Mouse (Mus musculus) spleen, adult 18-20 months (tissue): ENCODE results near the gene Cox7b2.
"Not testable (repeated sequence)": the region's sequence is repeated elsewhere in the genome, so short reads cannot be mapped to it uniquely, and the experiment has no call there.

ENCODE experiments used
- DNase-seq, 2 experiments: peaks; one replicate each; pipeline ENCODE4 v3.0.0; 2022; ENCODE audit warnings: mixed read lengths in 2 of 2

Gene Cox7b2

GRCm38 (mm10) chr5:71548079-71548478 is at the start of gene Cox7b2:
Gene Cox7b2 (minus strand): TSS chr5:71548205.
- DNase-seq, result no peak

GRCm38 (mm10) chr5:71595321-71595720 is 47.3 kb upstream of the Cox7b2 start:
- DNase-seq, result no peak

GRCm38 (mm10) chr5:71593745-71594255 is 45.8 kb upstream of the Cox7b2 start:
- DNase-seq, result no peak

DNA sequence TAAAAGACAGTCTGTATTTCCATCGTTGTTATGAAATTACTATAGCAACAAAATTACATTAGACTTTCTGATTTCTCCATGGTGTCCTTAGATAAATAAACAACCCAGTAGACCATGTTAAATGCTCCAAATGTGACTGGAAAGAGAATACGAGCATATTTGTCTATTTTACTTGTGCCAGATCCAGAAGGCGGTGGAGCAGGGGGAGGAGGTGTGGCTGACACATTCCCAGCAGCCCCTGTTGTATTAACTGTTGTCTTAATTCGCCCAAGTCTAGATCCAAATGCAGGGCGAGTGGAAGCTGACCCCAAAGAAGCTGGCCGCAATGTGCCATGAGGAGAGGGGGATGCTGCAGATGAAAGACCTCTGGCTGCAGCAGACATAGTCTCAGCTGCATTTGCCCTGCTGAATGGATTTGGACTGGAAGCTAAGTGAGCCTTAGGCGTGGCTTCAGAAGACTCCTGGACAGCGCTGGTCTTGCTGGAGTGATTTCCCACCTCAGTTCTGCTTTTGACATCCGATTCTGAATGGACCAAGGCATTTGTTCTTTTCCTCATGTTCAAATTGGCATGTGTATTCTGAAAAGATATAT is 23.7 kb upstream of the Cox7b2 start:
- no peak for DNase-seq

GRCm38 (mm10) chr5:71545554-71545953 is 2.5 kb downstream of the Cox7b2 start:
- DNase-seq, result no peak

GRCm38 (mm10) chr5:71525486-71525885 is 22.5 kb downstream of the Cox7b2 start:
- not testable (repeated sequence) for DNase-seq

DNA sequence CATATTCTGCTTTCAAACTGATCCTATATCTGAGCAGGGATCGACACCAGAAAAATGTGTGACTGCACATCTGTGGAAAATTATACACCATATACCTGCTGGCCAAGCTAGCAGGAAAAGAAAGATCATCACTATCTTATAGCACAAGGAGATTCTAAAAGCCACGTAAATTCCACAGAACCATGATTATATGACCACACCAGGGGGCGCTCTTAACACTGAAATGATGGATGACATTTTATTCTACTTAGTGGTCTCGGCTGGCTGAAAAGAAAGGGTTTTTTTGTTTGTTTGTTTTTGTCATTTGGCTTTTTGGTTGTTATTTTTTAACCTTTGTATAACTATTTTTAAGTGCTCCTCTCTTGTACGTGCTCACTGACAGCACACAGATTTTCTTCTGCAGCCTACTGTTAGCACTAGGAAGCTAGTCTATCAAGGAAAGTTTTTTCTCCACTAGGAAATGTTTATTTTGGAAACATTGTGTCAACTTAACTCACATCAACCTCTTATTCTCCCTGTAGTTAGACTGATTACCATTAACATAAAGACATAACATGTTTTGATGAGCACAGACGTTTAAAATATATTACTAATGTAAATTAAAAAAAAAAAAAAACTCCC is 45.8 kb downstream of the Cox7b2 start:
- DNase-seq, result peak in 1 of 2 experiments; percentile 17

GRCm38 (mm10) chr5:71495621-71496020 is 52.4 kb downstream of the Cox7b2 start:
- no peak for DNase-seq

- DNase-seq, result no peak
Observed at GRCm38 (mm10) chr5:71456957-71457356, 91.0 kb downstream of the Cox7b2 start.

DNA sequence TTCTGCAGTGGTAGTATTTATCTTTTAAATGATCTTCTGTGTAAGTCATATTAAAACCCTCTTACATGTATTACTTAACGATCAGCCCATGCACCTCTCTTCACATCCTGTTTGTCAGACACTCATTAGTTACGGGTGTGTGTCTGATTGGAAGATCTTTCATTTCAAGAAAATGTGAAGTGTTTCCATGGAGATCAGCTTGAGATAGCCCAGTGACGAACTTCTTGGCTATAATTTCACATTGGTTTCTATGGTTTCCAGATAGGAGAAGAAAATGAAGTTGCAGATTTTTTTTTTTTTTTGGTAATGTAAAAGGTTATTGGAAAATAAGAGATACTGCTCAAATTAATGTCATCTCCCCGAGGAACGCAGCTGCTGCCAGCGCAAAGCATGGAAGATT is 107.8 kb downstream of the Cox7b2 start:
- no peak for DNase-seq
